Mouse (Mus musculus): ENCODE measurements around the gene Olfr1009.
"Not testable (repeated sequence)": the region's sequence is repeated elsewhere in the genome, so short reads cannot be mapped to it uniquely, and the experiment has no call there.

Olfr1009 gene

GRCm38 (mm10) chr2:85715119-85715518 is at the start of gene Olfr1009:
TSS of gene Olfr1009 (plus strand) at chr2:85715419.
- no peak for DNase-seq (ENCODE audit: low read depth, low spot score)

- no peak for DNase-seq (ENCODE audit: low read depth, low spot score)
Observed at GRCm38 (mm10) chr2:85678667-85679066, 36.6 kb upstream of the Olfr1009 start, which contains the start of gene Olfr1006. TSS of gene Olfr1006 (minus strand) at chr2:85678767.

GRCm38 (mm10) chr2:85689131-85689530 is 26.1 kb upstream of the Olfr1009 start, which contains the start of gene Olfr1008:
TSS of gene Olfr1008 (plus strand) at chr2:85689431.
- DNase-seq (ENCODE audit: low read depth, low spot score): no peak

- not testable (repeated sequence) for DNase-seq (ENCODE audit: low read depth, low spot score)
Observed at GRCm38 (mm10) chr2:85710680-85711079, 4.5 kb upstream of the Olfr1009 start.

GRCm38 (mm10) chr2:85711159-85711558 is 4.1 kb upstream of the Olfr1009 start:
- no peak for DNase-seq (ENCODE audit: low read depth, low spot score)

GRCm38 (mm10) chr2:85725793-85726192 is 10.6 kb downstream of the Olfr1009 start:
- peak; percentile 1 for DNase-seq (ENCODE audit: low read depth, low spot score)

GRCm38 (mm10) chr2:85753822-85754221 is 38.6 kb downstream of the Olfr1009 start:
- DNase-seq (ENCODE audit: low read depth, low spot score): no peak

GRCm38 (mm10) chr2:85762666-85763065 is 47.4 kb downstream of the Olfr1009 start, which contains the start of gene Olfr1012:
TSS of gene Olfr1012 (minus strand) at chr2:85762766.
- DNase-seq (ENCODE audit: low read depth, low spot score): no peak

- DNase-seq (ENCODE audit: low read depth, low spot score): no peak
Observed at GRCm38 (mm10) chr2:85766798-85767197, 51.6 kb downstream of the Olfr1009 start, which contains the start of gene Olfr1013. TSS of gene Olfr1013 (plus strand) at chr2:85767098.

- DNase-seq (ENCODE audit: low read depth, low spot score): no peak
Observed at GRCm38 (mm10) chr2:85772413-85772812, 57.2 kb downstream of the Olfr1009 start, which contains the start of gene Olfr1014. TSS of gene Olfr1014 (plus strand) at chr2:85772713.
